Mouse (Mus musculus) thymus, postnatal 14 days (tissue): ENCODE measurements around the gene Olfr263.
A peak's percentile ranks its signal among the peaks of the same experiment; 100 is the strongest.

Source experiments
- DNase-seq: peaks from one replicate; pipeline ENCODE4 v3.0.0; 2021

The Olfr263 gene

GRCm38 (mm10) chr13:21170431-21171155 is 41.2 kb downstream of the Olfr263 start:
- no peak for DNase-seq

GRCm38 (mm10) chr13:21171156-21171530 is 41.7 kb downstream of the Olfr263 start:
- peak; percentile 38 for DNase-seq

DNA sequence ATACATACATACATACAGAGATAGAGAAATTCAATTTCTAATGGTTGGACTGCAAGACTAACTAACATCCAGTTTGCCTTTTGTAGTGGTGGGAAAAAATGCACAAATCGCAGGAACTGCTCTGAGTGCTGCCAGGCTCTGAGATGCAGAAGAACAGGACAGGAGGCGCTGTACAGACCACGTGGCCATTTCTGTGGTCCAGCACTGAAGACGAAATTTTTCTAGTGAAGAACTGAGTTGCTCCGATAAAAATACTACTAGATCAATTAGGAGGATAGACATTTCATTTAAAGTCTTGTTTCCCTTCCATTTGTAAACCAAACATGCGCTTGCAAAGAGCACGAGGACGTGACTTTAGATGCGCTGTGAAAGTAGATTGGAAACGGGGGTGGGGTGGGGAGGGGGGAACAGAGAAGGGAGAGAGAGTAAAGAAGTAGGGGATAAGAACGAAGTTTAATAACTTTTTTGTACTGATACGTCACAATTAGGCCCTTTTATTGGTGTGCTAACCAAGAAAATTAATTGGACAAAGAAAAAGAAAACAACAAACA is 42.2 kb downstream of the Olfr263 start:
- DNase-seq, result no peak

DNA sequence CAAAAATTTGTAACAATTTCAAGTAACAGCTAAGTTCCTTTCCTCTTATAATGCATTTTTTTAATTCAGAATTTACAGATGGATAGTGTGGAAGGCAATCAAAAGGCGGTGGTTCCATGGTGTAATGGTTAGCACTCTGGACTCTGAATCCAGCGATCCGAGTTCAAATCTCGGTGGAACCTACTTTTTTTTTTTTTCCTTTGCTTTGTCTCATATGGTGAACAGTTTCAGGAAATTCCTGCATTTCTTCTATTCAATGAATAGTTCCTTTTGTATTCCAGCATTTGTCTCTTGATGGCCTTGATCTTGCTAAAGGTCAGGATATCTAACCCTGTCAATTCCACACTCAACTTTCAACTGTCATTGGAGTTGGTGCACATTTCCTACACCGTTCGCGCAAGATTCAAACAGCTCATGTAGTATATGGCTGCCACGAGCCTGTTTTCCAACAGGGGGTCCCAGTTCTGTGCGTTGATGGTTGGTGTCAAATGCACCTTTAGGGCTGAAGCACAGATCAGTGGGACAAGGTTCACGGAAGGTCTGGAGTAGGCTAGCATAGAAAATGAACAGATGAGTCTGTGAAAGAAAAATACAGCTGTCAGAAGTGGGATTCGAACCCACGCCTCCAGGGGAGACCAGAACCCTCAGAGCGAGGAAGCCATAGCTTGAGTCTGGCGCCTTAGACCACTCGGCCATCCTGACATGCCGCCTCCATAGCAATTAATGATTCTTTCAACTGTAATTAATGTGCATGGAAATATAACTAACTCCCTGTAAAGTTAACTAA is 43.0 kb downstream of the Olfr263 start:
- peak; percentile 66 for DNase-seq

- DNase-seq, result no peak
Measured at GRCm38 (mm10) chr13:21173072-21173471, 43.6 kb downstream of the Olfr263 start.

DNA sequence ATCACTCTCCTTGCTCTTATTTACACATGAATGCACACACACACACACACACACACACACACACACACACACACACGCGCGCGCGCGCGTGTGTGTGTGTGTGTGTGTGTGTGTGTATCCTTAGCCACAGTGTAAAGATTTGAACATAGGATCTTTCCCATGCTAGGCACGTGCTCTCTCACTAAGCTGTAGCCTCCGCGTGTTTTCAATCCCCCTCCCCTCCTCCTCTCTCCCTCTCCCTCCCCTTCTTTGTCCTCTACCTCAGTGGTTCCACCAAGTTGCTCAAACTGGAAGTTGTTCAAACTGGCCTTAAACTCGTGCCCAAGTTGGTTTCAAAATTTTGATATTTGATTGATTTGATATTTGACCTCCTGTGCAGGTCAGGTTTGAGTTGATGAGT is 47.3 kb downstream of the Olfr263 start:
- no peak for DNase-seq

DNA sequence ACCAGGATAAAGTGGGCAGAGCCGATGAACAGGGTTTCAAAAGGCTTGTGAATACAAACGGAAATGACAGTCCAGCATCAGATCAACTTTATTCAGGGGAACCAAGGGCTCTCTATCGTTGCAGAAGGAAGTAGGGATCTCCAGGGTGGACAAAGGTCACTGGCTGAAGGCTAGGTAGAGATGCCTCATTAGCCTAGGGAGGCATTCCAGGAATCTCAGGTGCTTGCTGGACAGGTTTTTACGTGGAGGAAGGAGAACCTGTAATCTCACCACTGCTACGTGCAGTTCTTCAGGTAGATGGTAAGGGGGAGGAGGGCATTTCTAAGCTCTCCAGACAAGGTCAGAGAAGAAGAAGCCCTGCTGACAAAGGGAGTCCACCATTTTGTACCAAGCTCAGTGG is 48.2 kb downstream of the Olfr263 start:
- no peak for DNase-seq

- no peak for DNase-seq
Measured at GRCm38 (mm10) chr13:21178364-21178763, 48.9 kb downstream of the Olfr263 start.

DNA sequence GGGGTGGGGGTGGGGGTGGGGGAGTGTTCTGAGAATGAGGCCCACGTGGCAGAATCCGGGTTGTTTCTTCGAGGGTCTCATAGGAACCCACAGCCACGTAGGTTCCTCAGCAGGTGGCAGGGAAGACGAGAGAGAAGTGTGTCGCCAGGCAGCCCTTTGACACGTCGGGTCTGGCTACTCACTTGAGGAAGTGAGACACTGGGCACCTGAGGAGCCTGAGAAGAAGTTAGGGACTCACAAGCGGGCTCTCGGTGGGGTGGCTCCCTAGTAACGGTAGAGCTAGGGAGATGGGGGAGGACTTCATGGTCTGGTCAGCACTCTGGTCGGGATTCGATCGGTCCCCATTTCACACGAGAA is 49.9 kb downstream of the Olfr263 start, which contains the start of gene Trim27:
TSS of gene Trim27 (plus strand) at position 79 of the 357 bp plus-strand sequence.
- no peak for DNase-seq

GRCm38 (mm10) chr13:21179724-21180550 is 50.5 kb downstream of the Olfr263 start:
- peak; percentile 88 for DNase-seq

- DNase-seq, result peak; percentile 86
Measured at GRCm38 (mm10) chr13:21180551-21181530, 51.4 kb downstream of the Olfr263 start.

DNA sequence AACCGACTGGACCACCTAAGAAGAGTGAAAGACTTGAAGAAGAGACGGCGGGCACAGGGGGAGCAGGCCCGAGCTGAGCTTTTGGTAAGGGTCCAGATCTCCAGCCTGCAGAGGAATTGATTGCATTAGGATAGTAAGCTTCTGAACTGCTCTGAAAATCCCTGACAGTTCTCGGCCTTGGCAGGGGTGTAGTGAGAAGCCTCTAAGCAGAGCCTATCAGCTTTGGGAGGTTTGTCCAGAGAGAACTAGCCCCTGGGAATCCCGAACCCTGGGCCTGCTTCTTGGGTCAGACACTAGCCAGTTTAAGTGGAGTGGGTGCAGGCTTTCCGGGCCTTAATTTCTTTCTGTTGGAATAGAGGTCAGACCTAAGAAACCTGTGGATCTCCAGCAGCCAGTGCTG is 52.6 kb downstream of the Olfr263 start:
- DNase-seq, result no peak

DNA sequence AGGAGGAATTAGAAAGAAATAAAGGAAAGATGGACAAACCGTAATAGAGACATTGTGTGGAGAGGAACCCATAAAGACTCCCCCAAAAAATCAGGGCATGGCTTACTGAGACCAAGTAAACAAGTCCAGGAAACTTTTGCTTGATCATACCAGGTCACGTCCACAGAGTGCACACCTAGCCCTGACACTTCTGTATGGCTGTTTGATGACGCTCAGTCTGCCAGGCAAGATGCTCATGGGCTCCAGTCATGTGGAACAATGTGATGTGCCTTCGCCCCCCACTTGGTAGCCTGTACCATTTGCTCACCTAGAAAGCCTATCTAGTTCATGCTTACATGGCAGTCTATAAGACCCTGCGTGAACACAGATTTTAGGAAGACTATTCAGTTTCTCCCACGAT is 53.6 kb downstream of the Olfr263 start:
- no peak for DNase-seq

GRCm38 (mm10) chr13:21183661-21184060 is 54.2 kb downstream of the Olfr263 start:
- DNase-seq, result no peak

GRCm38 (mm10) chr13:21185521-21185920 is 56.1 kb downstream of the Olfr263 start:
- no peak for DNase-seq
